Mouse (Mus musculus): ENCODE measurements around the gene AC124502.3.
A peak's percentile ranks its signal among the peaks of the same experiment; 100 is the strongest.

The AC124502.3 gene

GRCm38 (mm10) chr19:5058801-5059771, 20.4 kb downstream of the AC124502.3 start:
- DNase-seq (ENCODE audit: low read depth in 2 of 2, low spot score in 2 of 2): no peak

GRCm38 (mm10) chr19:5060365-5061330, 22.0 kb downstream of the AC124502.3 start:
- no peak for DNase-seq (ENCODE audit: low read depth in 2 of 2, low spot score in 2 of 2)

GRCm38 (mm10) chr19:5062041-5062440, 23.4 kb downstream of the AC124502.3 start:
- no peak for DNase-seq (ENCODE audit: low read depth in 2 of 2, low spot score in 2 of 2)

- DNase-seq (ENCODE audit: low read depth in 2 of 2, low spot score in 2 of 2): no peak
These were observed 23.8 kb downstream of the AC124502.3 start for GRCm38 (mm10) chr19:5062446-5062845.

- no peak for DNase-seq (ENCODE audit: low read depth in 2 of 2, low spot score in 2 of 2)
These were observed 26.4 kb downstream of the AC124502.3 start for GRCm38 (mm10) chr19:5065104-5065503.

- DNase-seq (ENCODE audit: low read depth in 2 of 2, low spot score in 2 of 2): no peak
These were observed 28.5 kb downstream of the AC124502.3 start for GRCm38 (mm10) chr19:5067040-5067799.

GRCm38 (mm10) chr19:5067867-5068569, 29.3 kb downstream of the AC124502.3 start, which contains the start of gene Cd248:
Gene Cd248, plus strand, starts transcription at chr19:5068078.
- no peak for DNase-seq (ENCODE audit: low read depth in 2 of 2, low spot score in 2 of 2)

- DNase-seq (ENCODE audit: low read depth in 2 of 2, low spot score in 2 of 2): no peak
These were observed 30.0 kb downstream of the AC124502.3 start for GRCm38 (mm10) chr19:5068570-5069234.

GRCm38 (mm10) chr19:5069486-5069885, 30.8 kb downstream of the AC124502.3 start:
- no peak for DNase-seq (ENCODE audit: low read depth in 2 of 2, low spot score in 2 of 2)

GRCm38 (mm10) chr19:5069978-5070377, 31.3 kb downstream of the AC124502.3 start:
- no peak for DNase-seq (ENCODE audit: low read depth in 2 of 2, low spot score in 2 of 2)

- no peak for DNase-seq (ENCODE audit: low read depth in 2 of 2, low spot score in 2 of 2)
These were observed 32.4 kb downstream of the AC124502.3 start for GRCm38 (mm10) chr19:5071077-5071476.

- peak in 1 of 2 experiments; percentile 31 for DNase-seq (ENCODE audit: low read depth in 2 of 2, low spot score in 2 of 2)
These were observed 33.1 kb downstream of the AC124502.3 start for GRCm38 (mm10) chr19:5071545-5072369.

GRCm38 (mm10) chr19:5072389-5073019, 33.8 kb downstream of the AC124502.3 start:
- no peak for DNase-seq (ENCODE audit: low read depth in 2 of 2, low spot score in 2 of 2)

GRCm38 (mm10) chr19:5073028-5073427, 34.3 kb downstream of the AC124502.3 start:
- DNase-seq (ENCODE audit: low read depth in 2 of 2, low spot score in 2 of 2): peak in 1 of 2 experiments; percentile 35

- DNase-seq (ENCODE audit: low read depth in 2 of 2, low spot score in 2 of 2): no peak
These were observed 34.8 kb downstream of the AC124502.3 start for GRCm38 (mm10) chr19:5073518-5073917.

- DNase-seq (ENCODE audit: low read depth in 2 of 2, low spot score in 2 of 2): no peak
These were observed 40.6 kb downstream of the AC124502.3 start for GRCm38 (mm10) chr19:5079279-5079678.

- DNase-seq (ENCODE audit: low read depth in 2 of 2, low spot score in 2 of 2): no peak
These were observed 43.3 kb downstream of the AC124502.3 start for GRCm38 (mm10) chr19:5082005-5082404.

GRCm38 (mm10) chr19:5082596-5082995, 43.9 kb downstream of the AC124502.3 start:
- no peak for DNase-seq (ENCODE audit: low read depth in 2 of 2, low spot score in 2 of 2)
